In the genomic region with DNA sequence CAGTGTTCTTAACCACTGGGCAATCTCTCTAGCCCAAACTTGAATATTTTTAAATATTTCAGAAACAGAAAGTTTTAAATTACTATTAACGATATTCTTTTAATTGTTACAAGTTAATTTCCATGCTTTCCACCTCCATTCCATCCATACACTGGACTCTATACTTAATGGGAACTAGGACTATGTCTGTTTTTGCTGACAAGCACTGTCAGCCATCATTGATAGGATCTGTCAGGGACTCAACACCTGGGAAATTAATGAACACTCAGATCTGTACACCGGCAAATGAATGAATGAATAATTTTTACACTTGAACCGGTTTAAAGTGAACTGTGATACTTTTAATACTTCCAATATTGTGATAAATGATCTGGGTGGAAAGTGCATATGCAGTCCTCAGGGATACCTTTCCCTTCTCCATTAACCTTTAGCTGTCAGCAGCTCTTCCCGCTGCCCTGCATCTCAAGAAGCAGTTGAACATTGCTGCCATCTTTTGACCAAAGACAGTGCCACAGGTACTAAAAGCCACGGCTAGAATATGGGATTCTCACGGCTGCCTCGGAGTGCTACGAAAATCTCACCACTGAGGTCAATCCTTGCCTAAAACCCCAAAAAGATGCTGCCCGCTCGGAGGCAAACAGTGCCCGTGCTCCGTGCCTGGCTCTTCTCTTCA, we compare ENCODE assay signal across 8 mouse cellular contexts.
DNase-seq lines count a peak whose midpoint lies in the region; ATAC-seq lines count a peak whose summit lies in the region.

No protein-coding gene starts in this region.

- ATAC-seq in midbrain, embryonic 11.5 days (ENCODE audit: low FRiP score), result no peak
- ATAC-seq in megakaryocyte-erythroid progenitor cell, adult 5-6 weeks (replicated peaks; ENCODE audit: low FRiP score, low TSS enrichment, poor library complexity, severe bottlenecking), result no peak

- H3K9ac ChIP-seq in midbrain, embryonic 11.5 days (ENCODE audit: low read length), result no peak overlapping the region

- peak; percentile 23 for DNase-seq in midbrain, embryonic 11.5 days (ENCODE audit: low spot score, missing footprints)
- DNase-seq in midbrain, embryonic 10.5 days (ENCODE audit: low spot score), result no peak
- DNase-seq in adrenal gland, postnatal 36 days, result peak; percentile 12 to 48
- DNase-seq in embryonic facial prominence, embryonic 10.5 days (ENCODE audit: low spot score), result peak; percentile 46
- DNase-seq in kidney, postnatal 36 days, result peak; percentile 42 to 57
- peak; percentile 47 for DNase-seq in mesoderm, embryonic 11.5 days (ENCODE audit: low read depth, low spot score)
- DNase-seq in spleen, adult 18-20 months, result no peak

- H3K4me3 ChIP-seq in midbrain, embryonic 11.5 days (ENCODE audit: low read depth, low read length), result no peak overlapping the region
- H3K4me3 ChIP-seq in midbrain, embryonic 10.5 days, result no peak overlapping the region
- no peak overlapping the region for H3K4me3 ChIP-seq in embryonic facial prominence, embryonic 10.5 days

- H3K9me3 ChIP-seq in midbrain, embryonic 11.5 days (ENCODE audit: control insufficient read depth, low read length), result no peaks in the 10 kb centered on the region
- H3K9me3 ChIP-seq in midbrain, embryonic 10.5 days (replicated peaks), result no peaks in the 10 kb centered on the region
- H3K9me3 ChIP-seq in embryonic facial prominence, embryonic 10.5 days, result no peaks in the 10 kb centered on the region

- H3K27me3 ChIP-seq in midbrain, embryonic 11.5 days (ENCODE audit: control insufficient read depth, insufficient read depth, low read length), result no peaks in the 10 kb centered on the region
- H3K27me3 ChIP-seq in midbrain, embryonic 10.5 days (ENCODE audit: low read depth, poor library complexity, severe bottlenecking), result no peaks in the 10 kb centered on the region
- H3K27me3 ChIP-seq in embryonic facial prominence, embryonic 10.5 days (replicated peaks; ENCODE audit: low read depth, poor library complexity, severe bottlenecking), result peaks cover 16% of the 10 kb centered on the region

- no peak overlapping the region for H3K27ac ChIP-seq in midbrain, embryonic 11.5 days (ENCODE audit: low read depth, low read length)
- H3K27ac ChIP-seq in midbrain, embryonic 10.5 days (replicated peaks), result no peak overlapping the region
- no peak overlapping the region for H3K27ac ChIP-seq in embryonic facial prominence, embryonic 10.5 days (replicated peaks)

- no peak overlapping the region for H3K4me2 ChIP-seq in midbrain, embryonic 11.5 days

- H3K36me3 ChIP-seq in midbrain, embryonic 11.5 days (ENCODE audit: control insufficient read depth, insufficient read depth, low read length), result no peaks in the 10 kb centered on the region
- no peaks in the 10 kb centered on the region for H3K36me3 ChIP-seq in midbrain, embryonic 10.5 days
- H3K36me3 ChIP-seq in embryonic facial prominence, embryonic 10.5 days (replicated peaks), result no peaks in the 10 kb centered on the region

- 51% methylated on average over 12 of the region's 12 CpGs for WGBS in midbrain, embryonic 11.5 days
- 48% methylated on average over 12 of the region's 12 CpGs for WGBS in midbrain, embryonic 10.5 days
- WGBS in embryonic facial prominence, embryonic 10.5 days, result 45% methylated on average over 12 of the region's 12 CpGs

- H3K4me1 ChIP-seq in midbrain, embryonic 11.5 days (ENCODE audit: control insufficient read depth, insufficient read depth, low read length), result no peaks in the 10 kb centered on the region
- peaks cover 3% of the 10 kb centered on the region; the same call in 1 of the 2 replicates for H3K4me1 ChIP-seq in midbrain, embryonic 10.5 days
- H3K4me1 ChIP-seq in embryonic facial prominence, embryonic 10.5 days, result peaks cover 14% of the 10 kb centered on the region

Comparison
In these comparisons a context has a peak if more than half of its experiments do, and no peak if none do; other contexts are left out.
1. DNase-seq: peak in midbrain, embryonic 11.5 days (single experiment), adrenal gland, postnatal 36 days (2 of 2), embryonic facial prominence, embryonic 10.5 days (single experiment), kidney, postnatal 36 days (2 of 2) and mesoderm, embryonic 11.5 days (single experiment); none in midbrain, embryonic 10.5 days (single experiment) and spleen, adult 18-20 months (0 of 2).